Mouse (Mus musculus): ENCODE data around the gene Ikzf5.
"Not testable (repeated sequence)": the region's sequence is repeated elsewhere in the genome, so short reads cannot be mapped to it uniquely, and the experiment has no call there.

Gene Ikzf5

GRCm38 (mm10) chr7:131410416-131411058 is at the start of gene Ikzf5, which contains the start of gene Acadsb:
Gene Ikzf5 (minus strand): TSS chr7:131410521.
Gene Acadsb (plus strand): TSS chr7:131410601.
- DNase-seq (ENCODE audit: low read depth, low spot score) = peak; percentile 95

- no peak for DNase-seq (ENCODE audit: low read depth, low spot score)
These were observed 46.4 kb upstream of the Ikzf5 start for GRCm38 (mm10) chr7:131456714-131457113.

- no peak for DNase-seq (ENCODE audit: low read depth, low spot score)
These were observed 26.7 kb upstream of the Ikzf5 start for GRCm38 (mm10) chr7:131437051-131437450.

GRCm38 (mm10) chr7:131434276-131434675 is 24.0 kb upstream of the Ikzf5 start:
- DNase-seq (ENCODE audit: low read depth, low spot score) = no peak

GRCm38 (mm10) chr7:131432244-131432643 is 21.9 kb upstream of the Ikzf5 start:
- peak; percentile 37 for DNase-seq (ENCODE audit: low read depth, low spot score)

- no peak for DNase-seq (ENCODE audit: low read depth, low spot score)
These were observed 17.0 kb upstream of the Ikzf5 start for GRCm38 (mm10) chr7:131427331-131427730.

GRCm38 (mm10) chr7:131424912-131425311 is 14.6 kb upstream of the Ikzf5 start:
- DNase-seq (ENCODE audit: low read depth, low spot score) = no peak

GRCm38 (mm10) chr7:131417605-131418004 is 7.3 kb upstream of the Ikzf5 start:
- no peak for DNase-seq (ENCODE audit: low read depth, low spot score)

- not testable (repeated sequence) for DNase-seq (ENCODE audit: low read depth, low spot score)
These were observed 6.4 kb upstream of the Ikzf5 start for GRCm38 (mm10) chr7:131416742-131417141.

- no peak for DNase-seq (ENCODE audit: low read depth, low spot score)
These were observed 1.6 kb upstream of the Ikzf5 start for GRCm38 (mm10) chr7:131411941-131412270.

GRCm38 (mm10) chr7:131411221-131411940 is 1.1 kb upstream of the Ikzf5 start:
- no peak for DNase-seq (ENCODE audit: low read depth, low spot score)

GRCm38 (mm10) chr7:131409988-131410385 is 334 bp downstream of the Ikzf5 start:
- no peak for DNase-seq (ENCODE audit: low read depth, low spot score)

GRCm38 (mm10) chr7:131409321-131409987 is 867 bp downstream of the Ikzf5 start:
- no peak for DNase-seq (ENCODE audit: low read depth, low spot score)

GRCm38 (mm10) chr7:131391761-131392160 is 18.6 kb downstream of the Ikzf5 start:
- not testable (repeated sequence) for DNase-seq (ENCODE audit: low read depth, low spot score)

- no peak for DNase-seq (ENCODE audit: low read depth, low spot score)
These were observed 38.3 kb downstream of the Ikzf5 start for GRCm38 (mm10) chr7:131371880-131372651.

GRCm38 (mm10) chr7:131371470-131371860 is 38.9 kb downstream of the Ikzf5 start:
- no peak for DNase-seq (ENCODE audit: low read depth, low spot score)

- peak; percentile 58 for DNase-seq (ENCODE audit: low read depth, low spot score)
These were observed 39.5 kb downstream of the Ikzf5 start, which contains the start of gene Pstk for GRCm38 (mm10) chr7:131370648-131371469. Gene Pstk (plus strand): TSS chr7:131371141.

GRCm38 (mm10) chr7:131364131-131364530 is 46.2 kb downstream of the Ikzf5 start:
- DNase-seq (ENCODE audit: low read depth, low spot score) = no peak

- DNase-seq (ENCODE audit: low read depth, low spot score) = peak; percentile 96
These were observed 47.6 kb downstream of the Ikzf5 start, which contains the start of gene 2310057M21Rik for GRCm38 (mm10) chr7:131362615-131363300. Gene 2310057M21Rik (minus strand): TSS chr7:131362759.

GRCm38 (mm10) chr7:131362269-131362614 is 48.1 kb downstream of the Ikzf5 start:
- DNase-seq (ENCODE audit: low read depth, low spot score) = no peak

All from brain, embryonic 18.5 days (tissue).